Mouse (Mus musculus) CH12.LX (cell line): ENCODE results near the gene Tchhl1. TPM values are rescaled to one million over a fixed set of nuclear protein-coding genes. Genes with fewer than 3 reads are reported as not detected.

ENCODE experiments used
- DNase-seq: peaks from one replicate; pipeline ENCODE4 v3.0.0-alpha.2; 2013; ENCODE audit errors: extremely low read depth
- H3K27ac ChIP-seq: 2 replicates; pipeline ENCODE4 v1.5.1; 2012; ENCODE audit warnings: low read depth, mild to moderate bottlenecking, control low read depth, moderate library complexity; ENCODE audit not compliant: insufficient read depth
- H3K27me3 ChIP-seq: replicated peaks from 2 replicates; pipeline ENCODE3; 2012; ENCODE audit warnings: inconsistent platforms
- H3K36me3 ChIP-seq, 2 experiments: replicated peaks in 1 of 2; 2 replicates each; pipeline versions ENCODE3 to v1.6.1; 2012; ENCODE audit warnings: inconsistent platforms in 1 of 2, low read length in 1 of 2, mild to moderate bottlenecking in 1 of 2, mixed read lengths in 1 of 2, moderate library complexity in 1 of 2; ENCODE audit not compliant: control insufficient read depth in 1 of 2, insufficient read depth in 1 of 2
- H3K4me1 ChIP-seq, 2 experiments: 2 replicates each; pipeline ENCODE4 v1.6.1; 2012; ENCODE audit warnings: inconsistent platforms in 1 of 2, moderate library complexity in 1 of 2; ENCODE audit not compliant: insufficient read depth in 2 of 2, control insufficient read depth in 1 of 2
- H3K4me2 ChIP-seq: 2 replicates; pipeline ENCODE4 v1.6.1; 2012; ENCODE audit warnings: low read depth, mild to moderate bottlenecking, control low read depth; ENCODE audit not compliant: poor library complexity, insufficient read depth, severe bottlenecking
- H3K4me3 ChIP-seq, 3 experiments: fragments of 150-350 bp in 1 of 3; sonication (generic) in 1 of 3; replicated peaks in 1 of 3; 2 replicates each; pipeline versions ENCODE3 to v1.5.1; 2011 to 2012; ENCODE audit warnings: low read depth in 2 of 3, low read length in 2 of 3, mild to moderate bottlenecking in 2 of 3, moderate library complexity in 2 of 3, control low read depth in 1 of 3, improper control_type of control experiment in 1 of 3, inconsistent platforms in 1 of 3, mixed read lengths in 1 of 3; ENCODE audit not compliant: poor library complexity in 1 of 3
- H3K79me2 ChIP-seq: replicated peaks from 2 replicates; pipeline ENCODE4 v1.6.1; 2012; ENCODE audit warnings: mild to moderate bottlenecking, moderate library complexity; ENCODE audit not compliant: control insufficient read depth, poor library complexity, insufficient read depth, severe bottlenecking; ENCODE audit errors: extremely low read depth
- H3K9ac ChIP-seq: 2 replicates; pipeline ENCODE4 v1.6.1; 2012; ENCODE audit warnings: low read depth, mild to moderate bottlenecking, control low read depth, moderate library complexity; ENCODE audit not compliant: insufficient read depth
- H3K9me3 ChIP-seq: replicated peaks from 2 replicates; pipeline ENCODE3; 2012; ENCODE audit warnings: low read length, inconsistent platforms, mixed read lengths
- BHLHE40 ChIP-seq: IDR thresholded peaks from 2 replicates; pipeline ENCODE4 v1.6.1; 2011; ENCODE audit warnings: mild to moderate bottlenecking, low read depth, low read length, improper control_type of control experiment
- CHD2 ChIP-seq: IDR thresholded peaks from 2 replicates; pipeline ENCODE4 v1.6.1; 2011; ENCODE audit warnings: low read length, improper control_type of control experiment
- CTCF ChIP-seq, 2 experiments: IDR thresholded peaks in 1 of 2; conservative IDR thresholded peaks in 1 of 2; 2 replicates each; pipeline ENCODE4 v1.5.1; 2011 to 2012; ENCODE audit warnings: low read depth in 2 of 2, low read length in 2 of 2, improper control_type of control experiment in 1 of 2, inconsistent platforms in 1 of 2, mild to moderate bottlenecking in 1 of 2, moderate library complexity in 1 of 2
- E2F4 ChIP-seq: IDR thresholded peaks from 2 replicates; pipeline ENCODE4 v1.6.1; 2011; ENCODE audit warnings: low read depth, low read length, improper control_type of control experiment; ENCODE audit not compliant: insufficient replicate concordance
- ELF1 ChIP-seq: IDR thresholded peaks from 2 replicates; pipeline ENCODE4 v1.6.1; 2014; ENCODE audit warnings: low read depth, mild to moderate bottlenecking, inconsistent platforms, low read length, improper control_type of control experiment
- ETS1 ChIP-seq: conservative IDR thresholded peaks from 2 replicates; pipeline ENCODE4 v1.6.1; 2012; ENCODE audit warnings: low read depth, mild to moderate bottlenecking, inconsistent platforms, low read length, improper control_type of control experiment, moderate library complexity
- GABPA ChIP-seq: IDR thresholded peaks from 2 replicates; pipeline ENCODE4 v1.6.1; 2012; ENCODE audit warnings: low read depth, low read length, improper control_type of control experiment, inconsistent platforms; ENCODE audit not compliant: insufficient replicate concordance
- IRF4 ChIP-seq: IDR thresholded peaks from 2 replicates; pipeline ENCODE4 v1.6.1; 2014; ENCODE audit warnings: low read depth, mild to moderate bottlenecking, inconsistent platforms, low read length, improper control_type of control experiment
- JUND ChIP-seq: conservative IDR thresholded peaks from 2 replicates; pipeline ENCODE4 v1.6.1; 2011; ENCODE audit warnings: low read depth, low read length, improper control_type of control experiment
- KAT2A ChIP-seq: IDR thresholded peaks from 2 replicates; pipeline ENCODE4 v1.6.1; 2012; ENCODE audit warnings: low read length, improper control_type of control experiment, inconsistent platforms; ENCODE audit not compliant: insufficient replicate concordance
- MAFK ChIP-seq: IDR thresholded peaks from 2 replicates; pipeline ENCODE4 v1.6.1; 2011; ENCODE audit warnings: low read length, improper control_type of control experiment; ENCODE audit not compliant: insufficient replicate concordance
- MAX ChIP-seq: IDR thresholded peaks from 2 replicates; pipeline ENCODE4 v1.6.1; 2011; ENCODE audit warnings: low read length, improper control_type of control experiment
- MAZ ChIP-seq: IDR thresholded peaks from 2 replicates; pipeline ENCODE4 v1.6.1; 2012; ENCODE audit warnings: low read depth, mild to moderate bottlenecking, inconsistent platforms, low read length, improper control_type of control experiment, moderate library complexity
- MEF2A ChIP-seq: IDR thresholded peaks from 2 replicates; pipeline ENCODE4 v1.6.1; 2014; ENCODE audit warnings: low read depth, mild to moderate bottlenecking, inconsistent platforms, low read length, improper control_type of control experiment, borderline replicate concordance
- MXI1 ChIP-seq: IDR thresholded peaks from 2 replicates; pipeline ENCODE4 v1.6.1; 2011; ENCODE audit warnings: mild to moderate bottlenecking, low read depth, low read length, improper control_type of control experiment
- MYC ChIP-seq: IDR thresholded peaks from 2 replicates; pipeline ENCODE4 v1.6.1; 2011; ENCODE audit warnings: low read depth, mild to moderate bottlenecking, improper control_type of control experiment, low read length
- NRF1 ChIP-seq: IDR thresholded peaks from 2 replicates; pipeline ENCODE4 v1.6.1; 2014; ENCODE audit warnings: low read depth, mild to moderate bottlenecking, inconsistent platforms, low read length, improper control_type of control experiment, moderate library complexity
- POLR2A ChIP-seq: IDR thresholded peaks from 2 replicates; pipeline ENCODE4 v1.6.1; 2011; ENCODE audit warnings: low read depth, mild to moderate bottlenecking, improper control_type of control experiment, low read length
- POLR2AphosphoS2 ChIP-seq: IDR thresholded peaks from 2 replicates; pipeline ENCODE4 v1.6.1; 2011; ENCODE audit warnings: low read depth, low read length, improper control_type of control experiment
- RAD21 ChIP-seq: IDR thresholded peaks from 2 replicates; pipeline ENCODE4 v1.6.1; 2011; ENCODE audit warnings: low read depth, mild to moderate bottlenecking, low read length, improper control_type of control experiment, moderate library complexity
- SIN3A ChIP-seq: IDR thresholded peaks from 2 replicates; pipeline ENCODE4 v1.6.1; 2012; ENCODE audit warnings: low read length, improper control_type of control experiment, inconsistent platforms
- SMC3 ChIP-seq: IDR thresholded peaks from 2 replicates; pipeline ENCODE4 v1.6.1; 2011; ENCODE audit warnings: low read depth, low read length, improper control_type of control experiment
- TBP ChIP-seq: conservative IDR thresholded peaks from 2 replicates; pipeline ENCODE4 v1.6.1; 2011; ENCODE audit warnings: low read depth, low read length, improper control_type of control experiment
- TCF12 ChIP-seq: IDR thresholded peaks from 2 replicates; pipeline ENCODE4 v1.6.1; 2014; ENCODE audit warnings: low read depth, mild to moderate bottlenecking, inconsistent platforms, low read length, improper control_type of control experiment
- USF1 ChIP-seq: IDR thresholded peaks from 2 replicates; pipeline ENCODE4 v1.6.1; 2014; ENCODE audit warnings: low read depth, mild to moderate bottlenecking, inconsistent platforms, low read length, improper control_type of control experiment
- USF2 ChIP-seq: conservative IDR thresholded peaks from 2 replicates; pipeline ENCODE4 v1.6.1; 2011; ENCODE audit warnings: low read depth, low read length, improper control_type of control experiment
- ZC3H11A ChIP-seq: IDR thresholded peaks from 2 replicates; pipeline ENCODE4 v1.6.1; 2012; ENCODE audit warnings: low read depth, mild to moderate bottlenecking, inconsistent platforms, low read length, improper control_type of control experiment
- ZKSCAN1 ChIP-seq: IDR thresholded peaks from 2 replicates; pipeline ENCODE4 v1.6.1; 2012; ENCODE audit warnings: low read depth, inconsistent platforms, low read length, improper control_type of control experiment, borderline replicate concordance
- ZMIZ1 ChIP-seq: IDR thresholded peaks from 2 replicates; pipeline ENCODE4 v1.6.1; 2012; ENCODE audit warnings: low read depth, mild to moderate bottlenecking, inconsistent platforms, low read length, improper control_type of control experiment
- dilution Hi-C: fragments of 300-500 bp; cut with MboI; formaldehyde crosslinking; loops from 2 replicates; pipeline ENCODE4 v1.14.3; 2020; ENCODE audit warnings: low sequenced_read_pairs; ENCODE audit not compliant: extremely low pct_unique_long_range_greater_than_20kb, extremely low pct_ligation_motif_present
- in situ Hi-C: fragments of 300-500 bp; cut with MboI; formaldehyde crosslinking; loops from 3 replicates; pipeline ENCODE4 v1.14.3; 2019; ENCODE audit warnings: low sequenced_read_pairs, low pct_ligation_motif_present, low pct_unique_long_range_greater_than_20kb, mixed read lengths
- polyA plus RNA-seq: library from polyadenylated mRNA; unstranded; fragments of >175 nt; gene quantifications from 2 replicates; pipeline ENCODE4 v1.2.1, GENCODE M21; 2012; ENCODE audit warnings: low read depth; ENCODE audit not compliant: insufficient read length
- total RNA-seq, 2 experiments: library from RNA; depleted of rRNA; stranded (reverse); fragments of 300-350 nt in 1 of 2; fragments of >200 nt in 1 of 2; gene quantifications; 2 replicates each; pipeline ENCODE4 v1.2.3; 2012 to 2014

Gene Tchhl1
- total and polyA plus RNA-seq, 3 experiments = not detected

DNA sequence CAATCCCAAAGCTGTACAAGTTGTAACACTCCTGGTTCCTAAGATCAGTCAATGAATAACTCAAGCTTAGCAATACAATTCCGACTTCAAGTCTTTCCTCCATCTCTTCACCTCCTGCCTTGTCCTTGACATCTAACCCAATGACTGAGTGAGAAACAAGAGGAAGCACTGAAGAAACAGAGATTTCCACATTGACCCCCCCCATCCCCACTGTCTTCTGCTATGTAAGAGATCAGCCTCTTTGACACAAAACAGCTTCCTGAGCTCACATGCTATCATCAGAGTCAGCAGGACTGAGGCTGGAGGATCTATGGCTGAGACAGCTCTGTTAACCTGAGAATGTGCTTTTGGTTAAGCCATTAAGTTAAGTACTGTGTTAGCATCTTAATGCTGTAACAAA is 42.5 kb downstream of the Tchhl1 start:
- Histone ChIP-seq H3K4me2 (no peak overlapping the region), H3K27ac (no peak overlapping the region), H3K4me1 (peaks cover 0 to 14% of the 10 kb centered on the region in 2 experiments; a peak in 2 of 4 replicates), H3K9me3 (no peaks in the 10 kb centered on the region), H3K79me2 (no peaks in the 10 kb centered on the region), H3K9ac (no peak overlapping the region), H3K4me3 (no peak overlapping the region), H3K27me3 (peaks cover 2% of the 10 kb centered on the region), H3K36me3 (no peaks in the 10 kb centered on the region)
- dilution Hi-C loops (no loop called here), in situ Hi-C loops (no loop called here)
- TF ChIP-seq MAZ (no peak), ETS1 (no peak), POLR2AphosphoS2 (no peak), MAX (no peak), ZKSCAN1 (no peak), IRF4 (no peak), SIN3A (no peak), KAT2A (no peak), MEF2A (no peak), USF2 (no peak), MYC (no peak), JUND (no peak), BHLHE40 (no peak), SMC3 (no peak), MXI1 (no peak), E2F4 (no peak), RAD21 (no peak), GABPA (no peak), MAFK (no peak)
- no peak for DNase-seq

DNA sequence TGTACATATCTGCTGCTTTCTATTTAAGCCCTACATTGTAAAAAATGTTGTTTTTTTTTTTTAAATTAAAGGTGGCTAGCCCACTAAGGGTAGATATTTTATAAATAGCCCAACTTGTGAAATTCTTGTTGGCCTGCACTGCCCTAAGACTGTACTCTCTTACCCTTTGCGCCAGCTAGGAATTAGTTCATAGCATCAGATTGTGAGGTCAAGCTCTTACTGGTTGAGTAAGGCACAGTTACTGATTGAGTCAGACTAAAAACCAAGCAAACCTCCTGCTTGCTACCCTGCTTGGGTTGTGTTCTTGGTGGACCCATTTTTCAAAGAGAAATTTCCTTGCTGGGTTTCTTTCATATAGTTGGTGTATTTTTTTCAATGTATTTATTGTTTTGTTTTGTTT is 43.2 kb downstream of the Tchhl1 start:
- Histone ChIP-seq H3K9ac (no peak overlapping the region), H3K27me3 (peaks cover 2% of the 10 kb centered on the region), H3K4me2 (no peak overlapping the region), H3K9me3 (no peaks in the 10 kb centered on the region), H3K4me3 (no peak overlapping the region)
- TF ChIP-seq TBP (no peak), ZC3H11A (no peak), CTCF (conservative IDR thresholded peaks at IDR 0.05 in 1 of 2, IDR thresholded peaks at IDR 0.05 in 1 of 2; ENCODE audit: low read depth in 2 of 2, low read length in 2 of 2) (no peak), MYC (no peak), E2F4 (no peak), POLR2AphosphoS2 (no peak), CHD2 (no peak), MXI1 (no peak), ZMIZ1 (no peak), GABPA (no peak), RAD21 (no peak), USF1 (no peak), POLR2A (no peak), SIN3A (no peak), MAFK (no peak), KAT2A (no peak), ELF1 (no peak), TCF12 (no peak), NRF1 (no peak), MAZ (no peak)
- TF ChIP-seq, all 38 proteins: peak for 0
- dilution Hi-C loops (no loop called here), in situ Hi-C loops (no loop called here)
- peaks cover 0 to 6% of the 10 kb centered on the region in 2 experiments; a peak in 2 of 4 replicates for H3K4me1 ChIP-seq
- DNase-seq = no peak
- no peak overlapping the region for H3K27ac ChIP-seq
- H3K36me3 ChIP-seq = no peaks in the 10 kb centered on the region
- no peaks in the 10 kb centered on the region for H3K79me2 ChIP-seq
